Comparison of ENCODE assay signal across 10 mouse cellular contexts in genomic region chr11:45938917-45939316, GRCm38 (mm10). TPM values are rescaled to one million over a fixed set of nuclear protein-coding genes. Genes with fewer than 3 reads are reported as not detected.
"Had no signal": no experiment of that assay in that cellular context is flagged by ENCODE, and none has a peak within 500 bp of the region (broad histone marks: within the 10 kb centered on the region; RNA-seq: fewer than 3 reads in every experiment).

No protein-coding gene starts in this region.

- H3K27me3 ChIP-seq: liver, embryonic 15.5 days; neural tube, embryonic 12.5 days had no signal

- H3K27ac ChIP-seq: left cerebral cortex, adult 2 months; limb, embryonic 10.5 days; liver, embryonic 15.5 days; neural tube, embryonic 12.5 days had no signal

- H3K4me3 ChIP-seq: left cerebral cortex, adult 2 months; limb, embryonic 10.5 days; liver, embryonic 15.5 days; neural tube, embryonic 12.5 days had no signal

- H3K9ac ChIP-seq: liver, embryonic 15.5 days; neural tube, embryonic 12.5 days had no signal

- DNase-seq: kidney, adult 8-10 months; kidney, postnatal 25 days; lung, adult 2 months; lung, postnatal 36 days; midbrain, embryonic 14.5 days had no signal

- H3K9me3 ChIP-seq: limb, embryonic 10.5 days; liver, embryonic 15.5 days; neural tube, embryonic 12.5 days had no signal

RNA-seq across cellular contexts. Expression of gene Sox30, which starts 41.2 kb away (rescaled TPM):
- total RNA-seq: neutrophil, adult 5-6 weeks had no signal
- polyA plus RNA-seq: liver, embryonic 15.5 days had no signal
